Mouse (Mus musculus): Measurements from ENCODE around the gene Hps4. TPM values are rescaled to one million over a fixed set of nuclear protein-coding genes. Genes with fewer than 3 reads are reported as not detected.
"Not testable (repeated sequence)": the region's sequence is repeated elsewhere in the genome, so short reads cannot be mapped to it uniquely, and the experiment has no call there.

The Hps4 gene
- polyA plus RNA-seq, 1 experiment from 2014 or later = 33.4 TPM

DNA sequence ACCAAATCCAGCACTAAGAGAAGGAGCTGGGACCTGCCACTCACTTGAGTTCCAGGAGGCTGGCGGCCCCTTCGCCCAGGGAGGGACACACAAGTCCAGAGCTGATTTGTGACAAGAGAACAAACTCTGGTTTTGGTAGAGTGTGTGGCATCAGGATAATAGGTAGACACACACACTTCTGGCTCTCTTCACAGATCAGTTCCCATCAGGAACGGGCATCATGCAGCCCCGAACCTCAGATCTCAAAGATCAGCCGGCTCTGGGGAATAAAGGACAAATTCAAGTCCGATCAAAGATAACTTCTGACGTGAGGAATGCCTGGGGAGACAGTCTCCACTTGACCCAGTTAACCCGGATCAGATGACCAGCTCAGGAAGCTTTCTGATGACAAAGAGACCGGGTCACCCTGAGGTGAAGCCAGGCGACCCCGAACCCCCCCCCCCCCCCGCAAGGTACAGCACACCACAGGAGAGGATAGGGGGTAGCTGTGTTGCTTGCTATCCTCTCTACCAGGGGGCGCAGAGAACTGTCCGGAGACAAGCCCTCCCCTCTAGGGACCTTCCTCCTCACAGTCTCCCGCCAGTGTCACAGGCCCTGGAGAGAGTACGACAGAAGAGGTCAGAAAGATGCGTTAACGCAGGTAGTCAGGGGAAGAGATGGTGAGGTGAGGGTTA lies 51.0 kb downstream of the Hps4 start:
- 8% methylated on average over 18 of the region's 18 CpGs for WGBS
- Histone ChIP-seq H3K9ac (replicated peaks) (peak overlapping the region; percentile 73), H3K27ac (replicated peaks) (no peak overlapping the region; the same call in 1 of the 2 replicates), H3K9me3 (no peaks in the 10 kb centered on the region), H3K4me1 (peaks cover 60% of the 10 kb centered on the region), H3K36me3 (peaks cover 12% of the 10 kb centered on the region; the same call in 1 of the 2 replicates), H3K4me2 (replicated peaks) (peak overlapping the region; percentile 76), H3K4me3 (peak overlapping the region; percentile 79), H3K27me3 (no peaks in the 10 kb centered on the region)
- peak; percentile 48 for ATAC-seq (replicated peaks)

- peak; percentile 84 for ATAC-seq (replicated peaks)
- H3K4me2 ChIP-seq (replicated peaks) = peak overlapping the region; percentile 76
- H3K27ac ChIP-seq (replicated peaks) = peak overlapping the region; percentile 94
- peak overlapping the region; percentile 73 for H3K9ac ChIP-seq (replicated peaks)
- no peaks in the 10 kb centered on the region for H3K27me3 ChIP-seq
- H3K9me3 ChIP-seq = no peaks in the 10 kb centered on the region
- H3K36me3 ChIP-seq = peaks cover 12% of the 10 kb centered on the region; the same call in 1 of the 2 replicates
- under 1% methylated on average over 28 of the region's 28 CpGs for WGBS
- peak overlapping the region; percentile 79 for H3K4me3 ChIP-seq
- H3K4me1 ChIP-seq = peaks cover 55% of the 10 kb centered on the region
These were observed 51.5 kb downstream of the Hps4 start for GRCm38 (mm10) chr5:112394415-112394763.

- H3K9ac ChIP-seq (replicated peaks) = peak within 1 kb of the TSS; percentile 73
- peaks cover 49% of the 10 kb centered on the region for H3K4me1 ChIP-seq
- H3K4me2 ChIP-seq (replicated peaks) = peak within 1 kb of the TSS; percentile 76
- WGBS = 1% methylated on average over 53 of the region's 67 CpGs
- peak within 1 kb of the TSS; percentile 79 for H3K4me3 ChIP-seq
- no peaks in the 10 kb centered on the region for H3K27me3 ChIP-seq
- peak; percentile 84 for ATAC-seq (replicated peaks)
- peaks cover 12% of the 10 kb centered on the region; the same call in 1 of the 2 replicates for H3K36me3 ChIP-seq
- H3K9me3 ChIP-seq = no peaks in the 10 kb centered on the region
- peak within 1 kb of the TSS; percentile 94 for H3K27ac ChIP-seq (replicated peaks)
These were observed 52.0 kb downstream of the Hps4 start, which contains the start of gene Asphd2 for GRCm38 (mm10) chr5:112394779-112395443. Gene Asphd2, minus strand, starts transcription at chr5:112394866.

- no peaks in the 10 kb centered on the region for H3K27me3 ChIP-seq
- ATAC-seq (replicated peaks) = no peak
- peaks cover 43% of the 10 kb centered on the region for H3K4me1 ChIP-seq
- H3K36me3 ChIP-seq = peaks cover 6% of the 10 kb centered on the region; the same call in 1 of the 2 replicates
- WGBS = 61% methylated on average over 18 of the region's 18 CpGs
- peak overlapping the region; percentile 94 for H3K27ac ChIP-seq (replicated peaks)
- H3K4me3 ChIP-seq = no peak overlapping the region
- H3K9me3 ChIP-seq = no peaks in the 10 kb centered on the region
- 0 out of 2 replicates have a peak overlapping the region, but pooled peaks have one; percentile 76 for H3K4me2 ChIP-seq (replicated peaks)
- H3K9ac ChIP-seq (replicated peaks) = 0 out of 2 replicates have a peak overlapping the region, but pooled peaks have one; percentile 0
These were observed 53.2 kb downstream of the Hps4 start for GRCm38 (mm10) chr5:112396066-112396465.

GRCm38 (mm10) chr5:112399284-112399683 lies 56.4 kb downstream of the Hps4 start:
- Histone ChIP-seq H3K27ac (replicated peaks) (no peak overlapping the region), H3K36me3 (no peaks in the 10 kb centered on the region), H3K4me2 (replicated peaks) (no peak overlapping the region), H3K27me3 (no peaks in the 10 kb centered on the region), H3K9me3 (no peaks in the 10 kb centered on the region), H3K9ac (replicated peaks) (no peak overlapping the region), H3K4me3 (no peak overlapping the region), H3K4me1 (peaks cover 11% of the 10 kb centered on the region)
- WGBS = 76% methylated on average over 10 of the region's 10 CpGs
- ATAC-seq (replicated peaks) = no peak

DNA sequence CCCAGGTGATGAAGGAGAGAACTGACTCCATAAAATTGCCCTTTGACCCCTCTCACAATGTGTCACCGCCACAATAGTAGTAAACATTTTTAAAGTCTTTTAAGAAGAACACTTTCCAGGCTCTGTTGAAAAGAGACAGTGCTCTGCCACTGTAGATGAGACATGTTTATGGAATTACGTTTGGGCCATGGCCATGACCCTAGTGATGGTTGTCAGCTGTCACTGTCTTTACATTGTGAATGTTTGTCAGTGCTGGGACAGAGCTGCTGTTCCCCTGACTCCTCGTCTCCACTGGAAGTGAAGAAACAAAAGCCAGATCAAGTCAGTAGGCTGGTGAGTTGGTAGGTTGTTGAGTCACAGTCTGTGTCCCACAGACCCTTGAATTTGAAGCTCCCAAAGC lies 59.6 kb downstream of the Hps4 start:
- ATAC-seq (replicated peaks) = no peak
- 73% methylated on average over 3 of the region's 3 CpGs for WGBS

DNA sequence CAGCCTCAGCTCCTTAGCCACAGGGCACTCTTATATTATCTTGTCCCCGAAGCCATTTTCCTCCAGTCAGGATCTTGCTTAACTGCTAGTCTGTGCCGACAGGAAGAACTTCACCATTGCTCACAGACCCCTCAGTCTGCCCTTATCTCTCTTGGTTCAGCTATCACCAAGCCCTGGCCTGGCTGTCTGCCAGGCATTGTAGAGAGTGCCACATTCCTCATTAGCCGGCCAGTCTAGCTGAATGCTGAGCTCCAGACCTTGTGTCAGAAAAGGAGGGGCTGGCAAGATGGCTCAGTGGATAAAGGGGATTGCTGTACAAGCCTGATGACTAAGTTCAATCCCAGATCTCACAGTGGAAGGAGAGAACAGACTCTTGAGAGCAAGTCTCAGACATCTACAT lies 63.1 kb downstream of the Hps4 start:
- no peaks in the 10 kb centered on the region for H3K27me3 ChIP-seq
- ATAC-seq (replicated peaks) = no peak
- peaks cover 14% of the 10 kb centered on the region for H3K4me1 ChIP-seq
- H3K36me3 ChIP-seq = no peaks in the 10 kb centered on the region
- H3K4me3 ChIP-seq = no peak overlapping the region
- no peak overlapping the region for H3K9ac ChIP-seq (replicated peaks)
- no peak overlapping the region for H3K4me2 ChIP-seq (replicated peaks)
- 70% methylated on average over 3 of the region's 3 CpGs for WGBS
- H3K27ac ChIP-seq (replicated peaks) = no peak overlapping the region
- H3K9me3 ChIP-seq = no peaks in the 10 kb centered on the region

More for the DNA sequence above, 59.6 kb downstream of the Hps4 start:
- Histone ChIP-seq H3K4me1 (no peaks in the 10 kb centered on the region), H3K9me3 (no peaks in the 10 kb centered on the region), H3K4me3 (no peak overlapping the region), H3K36me3 (no peaks in the 10 kb centered on the region), H3K27ac (replicated peaks) (no peak overlapping the region), H3K27me3 (no peaks in the 10 kb centered on the region), H3K4me2 (replicated peaks) (no peak overlapping the region), H3K9ac (replicated peaks) (no peak overlapping the region)

DNA sequence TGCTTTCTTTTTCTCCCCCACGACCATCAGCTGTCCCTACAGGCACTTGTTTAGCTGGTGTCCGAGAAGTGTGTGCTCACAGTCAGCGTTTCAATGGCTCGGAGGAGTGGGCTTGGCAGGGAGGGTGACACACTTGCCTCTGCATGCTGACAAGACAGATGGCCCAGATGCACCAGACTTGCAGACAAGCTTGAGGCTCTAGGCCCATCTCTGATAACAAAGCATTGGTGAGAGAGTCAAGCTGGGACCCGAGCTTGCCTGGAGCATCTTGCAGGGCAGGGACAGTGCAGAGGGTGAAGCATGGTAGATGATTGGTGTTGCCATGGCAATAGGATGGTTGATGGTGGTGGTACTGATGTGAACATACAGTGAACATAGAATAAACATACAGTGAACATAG lies 66.4 kb downstream of the Hps4 start:
- H3K36me3 ChIP-seq = no peaks in the 10 kb centered on the region
- H3K27me3 ChIP-seq = no peaks in the 10 kb centered on the region
- H3K4me1 ChIP-seq = peaks cover 29% of the 10 kb centered on the region
- H3K9ac ChIP-seq (replicated peaks) = no peak overlapping the region
- H3K4me2 ChIP-seq (replicated peaks) = no peak overlapping the region
- H3K4me3 ChIP-seq = no peak overlapping the region
- no peak for ATAC-seq (replicated peaks)
- no peaks in the 10 kb centered on the region for H3K9me3 ChIP-seq
- H3K27ac ChIP-seq (replicated peaks) = peak overlapping the region; percentile 28; the same call in 1 of the 2 replicates
- 44% methylated on average over 5 of the region's 5 CpGs for WGBS

DNA sequence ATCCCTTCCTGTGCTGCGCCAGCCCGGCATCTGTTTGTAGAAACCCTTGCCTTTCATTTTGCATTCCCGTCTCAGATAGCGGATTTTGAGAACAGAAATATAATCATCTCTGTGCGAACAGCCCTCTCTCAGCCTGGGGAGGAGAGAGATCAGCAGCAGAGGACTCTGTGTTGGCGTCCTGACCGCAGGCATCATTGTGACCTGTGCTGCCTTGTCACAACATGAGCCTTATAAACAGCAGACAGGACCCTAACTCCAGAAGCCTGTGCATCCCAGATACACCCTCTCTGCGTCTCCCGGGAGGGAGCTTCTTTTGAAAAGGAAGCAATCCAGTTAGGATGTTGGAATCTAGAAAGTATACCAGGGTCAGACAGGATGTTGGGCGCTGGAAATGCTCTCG lies 68.2 kb downstream of the Hps4 start:
- Histone ChIP-seq H3K4me2 (replicated peaks) (peak overlapping the region; percentile 31), H3K27me3 (no peaks in the 10 kb centered on the region), H3K4me1 (peaks cover 29% of the 10 kb centered on the region), H3K9ac (replicated peaks) (peak overlapping the region; percentile 34), H3K27ac (replicated peaks) (peak overlapping the region; percentile 81), H3K36me3 (no peaks in the 10 kb centered on the region), H3K9me3 (no peaks in the 10 kb centered on the region), H3K4me3 (no peak overlapping the region)
- 18% methylated on average over 11 of the region's 11 CpGs for WGBS
- 0 out of 2 replicates have a peak, but pooled peaks have one; percentile 5 for ATAC-seq (replicated peaks)

DNA sequence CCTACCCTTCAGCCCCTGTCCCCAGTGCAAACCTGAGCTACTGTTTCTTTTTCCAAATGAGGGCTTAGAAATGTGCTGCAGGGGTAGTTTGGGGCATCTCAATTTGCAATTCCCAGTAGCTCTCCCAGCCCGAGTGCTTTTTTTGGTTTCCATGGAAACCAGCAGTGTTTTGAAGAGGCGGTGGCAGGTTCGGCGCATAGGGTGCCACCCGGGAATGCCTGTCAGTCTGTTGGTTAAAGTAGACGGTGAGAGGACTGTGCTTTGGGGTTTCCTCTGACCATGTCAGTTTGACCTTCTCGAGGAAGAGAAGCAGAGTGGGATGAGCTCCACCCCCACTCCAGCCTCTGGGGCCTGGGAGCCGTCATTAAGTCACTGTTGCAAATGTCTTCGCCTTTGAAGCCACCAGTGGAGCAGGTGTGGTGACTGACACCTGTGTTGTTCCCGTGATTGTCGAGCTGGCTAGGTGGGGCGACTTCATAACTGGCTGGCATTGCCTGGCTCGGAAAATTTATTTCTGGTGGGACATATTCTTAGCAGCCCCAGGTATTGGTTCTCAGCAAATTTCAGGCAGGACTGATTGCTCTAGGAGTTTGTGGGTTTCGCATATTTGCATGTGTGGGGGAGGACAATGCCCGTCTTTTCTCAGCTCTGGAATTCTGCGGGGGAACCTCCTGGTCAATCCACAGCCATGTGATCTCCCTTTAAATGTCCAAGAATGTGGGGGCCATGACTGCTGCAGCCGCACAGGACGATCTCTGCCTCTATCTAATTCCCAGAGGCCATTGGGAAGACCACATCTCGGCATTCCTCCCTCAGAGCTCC lies 68.8 kb downstream of the Hps4 start:
- Histone ChIP-seq H3K4me1 (peaks cover 29% of the 10 kb centered on the region), H3K9ac (replicated peaks) (peak overlapping the region; percentile 34), H3K4me3 (no peak overlapping the region), H3K4me2 (replicated peaks) (peak overlapping the region; percentile 31), H3K27ac (replicated peaks) (peak overlapping the region; percentile 81), H3K9me3 (no peaks in the 10 kb centered on the region), H3K36me3 (no peaks in the 10 kb centered on the region), H3K27me3 (no peaks in the 10 kb centered on the region)
- ATAC-seq (replicated peaks) = peak; percentile 81
- WGBS = 12% methylated on average over 19 of the region's 19 CpGs

GRCm38 (mm10) chr5:112412781-112413180 lies 69.9 kb downstream of the Hps4 start:
- H3K36me3 ChIP-seq; ATAC-seq (replicated peaks); H3K9ac ChIP-seq (replicated peaks); H3K27me3 ChIP-seq; H3K9me3 ChIP-seq; H3K4me3 ChIP-seq; H3K4me2 ChIP-seq (replicated peaks); H3K27ac ChIP-seq (replicated peaks): not testable (repeated sequence)
- 80% methylated on average over 4 of the region's 4 CpGs for WGBS
- peaks cover 29% of the 10 kb centered on the region for H3K4me1 ChIP-seq

DNA sequence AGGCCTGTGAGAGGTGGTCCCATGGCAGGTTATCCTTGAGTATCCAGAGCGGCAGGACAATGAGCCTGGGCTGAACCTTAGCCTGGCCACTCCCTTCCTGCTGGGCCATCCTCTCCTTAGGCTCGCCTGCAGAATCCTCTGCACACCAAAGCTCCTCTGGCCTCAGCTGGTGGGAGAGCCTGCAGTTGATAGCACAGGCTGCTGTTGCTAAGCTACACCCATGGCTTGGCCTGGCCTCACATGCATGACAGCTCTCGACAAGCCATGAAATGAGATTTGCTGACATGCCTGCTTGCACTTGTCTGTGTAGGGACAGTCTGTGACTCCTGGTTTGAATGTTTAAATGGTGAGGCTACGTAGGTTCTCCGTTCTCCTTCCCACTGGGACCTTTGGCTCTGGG lies 73.8 kb downstream of the Hps4 start:
- no peak overlapping the region for H3K9ac ChIP-seq (replicated peaks)
- no peaks in the 10 kb centered on the region for H3K9me3 ChIP-seq
- H3K27me3 ChIP-seq = no peaks in the 10 kb centered on the region
- H3K36me3 ChIP-seq = peaks cover 11% of the 10 kb centered on the region; the same call in 1 of the 2 replicates
- no peak overlapping the region for H3K4me3 ChIP-seq
- ATAC-seq (replicated peaks) = no peak
- no peak overlapping the region for H3K4me2 ChIP-seq (replicated peaks)
- peaks cover 8% of the 10 kb centered on the region for H3K4me1 ChIP-seq
- 48% methylated on average over 5 of the region's 5 CpGs for WGBS
- H3K27ac ChIP-seq (replicated peaks) = no peak overlapping the region
